ENCODE assay signal across 8 mouse cellular contexts in genomic region chr13:34642941-34643875, GRCm38 (mm10). TPM values are rescaled to one million over a fixed set of nuclear protein-coding genes. Genes with fewer than 3 reads are reported as not detected.
DNase-seq lines count a peak whose midpoint lies in the region; ATAC-seq and TF ChIP-seq lines count a peak whose summit lies in the region.

No protein-coding gene starts in this region.

- peaks cover 26% of the 10 kb centered on the region for H3K27me3 ChIP-seq in forebrain, embryonic 10.5 days (ENCODE audit: poor library complexity, severe bottlenecking)
- H3K27me3 ChIP-seq in forebrain, embryonic 16.5 days (replicated peaks; ENCODE audit: control insufficient read depth, insufficient read depth, low read length) = no peaks in the 10 kb centered on the region
- no peaks in the 10 kb centered on the region for H3K27me3 ChIP-seq in C2C12 (ENCODE audit: control insufficient read depth, insufficient read depth, insufficient read length)

- peaks cover 52% of the 10 kb centered on the region for H3K79me3 ChIP-seq in C2C12 (ENCODE audit: low read depth)

- no peak for ATAC-seq in forebrain, embryonic 16.5 days

- peaks cover 90% of the 10 kb centered on the region for H3K79me2 ChIP-seq in C2C12 (ENCODE audit: control insufficient read depth, insufficient read depth)

- 28% methylated on average over 7 of the region's 7 CpGs for WGBS in forebrain, embryonic 10.5 days
- WGBS in forebrain, embryonic 16.5 days = 25% methylated on average over 7 of the region's 7 CpGs

- H3K9me3 ChIP-seq in forebrain, embryonic 10.5 days = no peaks in the 10 kb centered on the region
- H3K9me3 ChIP-seq in forebrain, embryonic 16.5 days (ENCODE audit: control insufficient read depth, low read length) = no peaks in the 10 kb centered on the region

- H3K27ac ChIP-seq in forebrain, embryonic 10.5 days = no peak overlapping the region
- H3K27ac ChIP-seq in forebrain, embryonic 16.5 days (ENCODE audit: low read length) = no peak overlapping the region

- H3K4me1 ChIP-seq in forebrain, embryonic 10.5 days = peaks cover 25% of the 10 kb centered on the region
- 0 out of 2 replicates have a peak, but pooled peaks cover 2% of the 10 kb centered on the region for H3K4me1 ChIP-seq in forebrain, embryonic 16.5 days (replicated peaks; ENCODE audit: control insufficient read depth, insufficient read depth, low read length)

- H3K4me2 ChIP-seq in forebrain, embryonic 16.5 days (ENCODE audit: low read length) = no peak overlapping the region

- H3K4me3 ChIP-seq in forebrain, embryonic 10.5 days = no peak overlapping the region
- H3K4me3 ChIP-seq in forebrain, embryonic 16.5 days (replicated peaks; ENCODE audit: low read length) = no peak overlapping the region
- no peak overlapping the region for H3K4me3 ChIP-seq in C2C12 (ENCODE audit: insufficient read depth, poor library complexity, severe bottlenecking)

- no peak overlapping the region for H3K9ac ChIP-seq in forebrain, embryonic 16.5 days (replicated peaks; ENCODE audit: low read depth, low read length)

- no peak overlapping the region for H3ac ChIP-seq in C2C12 (ENCODE audit: control insufficient read depth, insufficient read length, low read depth)

- TF ChIP-seq CTCF in C2C12 (IDR thresholded peaks at IDR 0.05; ENCODE audit: control insufficient read depth, insufficient read depth, insufficient read length) = peak; percentile 73

- peak; percentile 68 for DNase-seq in forebrain, embryonic 10.5 days (ENCODE audit: extremely low spot score, low spot score)
- peak; percentile 58 for DNase-seq in c-Kit-positive CD71-negative TER-119-negative erythroid progenitor cells, embryonic 14.5 days (ENCODE audit: low read depth)
- DNase-seq in gastrocnemius, postnatal 10 days = peak; percentile 75
- DNase-seq in layer of hippocampus, postnatal 10 days (ENCODE audit: low spot score in 2 of 2) = peak; percentile 81 to 82
- DNase-seq in mesoderm, embryonic 11.5 days (ENCODE audit: low read depth, low spot score) = peak; percentile 81
- peak; percentile 49 to 73 for DNase-seq in spleen, postnatal 10 days (ENCODE audit: low spot score in 2 of 2)

- H3K36me3 ChIP-seq in forebrain, embryonic 10.5 days (replicated peaks) = no peaks in the 10 kb centered on the region; the same call in 1 of the 2 replicates
- H3K36me3 ChIP-seq in forebrain, embryonic 16.5 days (ENCODE audit: control insufficient read depth, insufficient read depth) = no peaks in the 10 kb centered on the region
- peaks cover 24% of the 10 kb centered on the region for H3K36me3 ChIP-seq in C2C12 (ENCODE audit: control insufficient read depth, insufficient read depth)

TF ChIP-seq in C2C12, 6 proteins besides CTCF, POLR2A, EP300 and RAD21:
- TF ChIP-seq CEBPB (IDR thresholded peaks at IDR 0.05; ENCODE audit: low read depth) (no peak), MAX (IDR thresholded peaks at IDR 0.05) (no peak), MYOG (IDR thresholded peaks at IDR 0.05; ENCODE audit: control insufficient read depth, extremely low read depth, insufficient read length) (no peak)

RNA-seq across cellular contexts. Expression of gene Pxdc1, which starts 10.1 kb away (rescaled TPM):
- polyA plus RNA-seq in forebrain, embryonic 10.5 days (2016; fragmentation: Nextera tagmentation; extraction: Ambion mirVana) = 4.0 and 5.6 TPM in 2 replicates
- 5.2 and 10.0 TPM in 2 replicates for polyA plus RNA-seq in forebrain, embryonic 16.5 days (2015; fragmentation: Nextera tagmentation; extraction: Ambion mirVana)
- 29.7 TPM for polyA plus RNA-seq in C2C12 (2012; fragmentation: generic; extraction: Trizol)
- 10 to 100 TPM in 1 of 2 experiments, 1 to 10 TPM in 1; 7.3 to 14.3 TPM for total RNA-seq in gastrocnemius, postnatal 10 days (2021)
- total RNA-seq in layer of hippocampus, postnatal 10 days (2021) = 10 to 100 TPM; 14.1 to 14.7 TPM
